Mouse (Mus musculus): Measurements from ENCODE around the gene Pip5kl1.

DNA sequence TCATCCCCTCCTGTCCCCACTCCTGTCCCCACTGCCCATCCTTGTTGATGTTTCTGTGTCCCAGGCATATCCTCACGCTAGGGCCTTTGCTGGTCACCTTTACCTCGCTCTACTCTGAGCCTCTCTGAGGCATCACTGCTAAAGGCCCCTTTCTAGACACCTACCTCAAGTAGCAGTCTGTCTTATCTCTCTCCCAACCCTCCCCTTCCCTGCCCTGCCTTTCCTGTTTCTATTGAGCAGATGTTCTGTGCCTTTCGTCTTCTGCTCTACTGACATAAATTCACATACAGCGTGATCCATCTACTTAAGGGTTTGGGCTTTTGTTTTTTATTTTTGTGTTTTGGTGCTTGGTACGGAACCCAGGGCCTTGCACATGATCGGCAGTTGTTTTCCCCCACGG is 18.6 kb upstream of the Pip5kl1 start:
- TF ChIP-seq CTCF (IDR thresholded peaks at IDR 0.05; ENCODE audit: low read depth, low read length): no peak
- no peak for TF ChIP-seq GATA1 (IDR thresholded peaks at IDR 0.05; ENCODE audit: borderline replicate concordance, low read length)
- no peak for TF ChIP-seq TAL1 (conservative IDR thresholded peaks at IDR 0.05; ENCODE audit: low read depth, low read length)
